Mouse (Mus musculus) left cerebral cortex, postnatal 10 days (tissue): Measurements from ENCODE around the gene Tmem131. TPM values are rescaled to one million over a fixed set of nuclear protein-coding genes. Genes with fewer than 3 reads are reported as not detected.
"Not testable (repeated sequence)": the region's sequence is repeated elsewhere in the genome, so short reads cannot be mapped to it uniquely, and the experiment has no call there.

Experiments
- DNase-seq, 2 experiments: peaks; one replicate each; pipeline ENCODE4 v3.0.0; 2021 to 2022; ENCODE audit warnings: low spot score in 2 of 2, mixed read lengths in 1 of 2; ENCODE audit errors: extremely low spot score in 1 of 2
- intact Hi-C: fragments of 180-260 bp; cut with DNase I; formaldehyde crosslinking; loops from one replicate; pipeline ENCODE4 v1.15.1; 2025
- total RNA-seq, 2 experiments: library from RNA; stranded (reverse); gene quantifications; 2 replicates each; pipeline ENCODE4 v1.2.3; 2021

Tmem131 gene
- total RNA-seq, 2 experiments from 2014 or later = 61.2 to 63.6 TPM

- intact Hi-C loops = loop anchor here (2.0 kb wide), 1 partner anchor 67 kb away; no protein-coding TSS in a partner anchor
- DNase-seq = no peak
These were observed 43.8 kb downstream of the Tmem131 start for GRCm38 (mm10) chr1:36899622-36900021.

- no peak for DNase-seq
- intact Hi-C loops = no loop called here
These were observed 47.0 kb downstream of the Tmem131 start for GRCm38 (mm10) chr1:36896423-36896822.

DNA sequence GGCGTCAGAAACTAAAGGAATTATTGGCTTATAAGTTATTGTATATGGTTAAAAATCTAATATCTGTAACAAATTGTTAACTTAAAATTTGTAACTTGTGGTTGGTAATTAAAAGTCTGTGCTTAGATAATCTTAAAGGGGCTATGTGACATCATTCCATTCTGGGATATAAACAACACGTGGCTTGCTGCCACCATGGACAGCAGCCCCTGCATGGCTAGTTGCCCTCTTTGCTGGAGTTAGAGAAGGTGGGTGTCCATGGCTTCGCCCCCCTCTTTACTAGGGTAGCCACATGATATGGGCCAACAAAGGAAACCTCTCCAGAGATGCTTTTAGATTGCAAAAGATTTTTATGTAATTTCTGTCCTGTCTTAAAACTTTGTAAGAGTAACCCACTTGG, 48.0 kb downstream of the Tmem131 start:
- intact Hi-C loops = no loop called here
- no peak for DNase-seq

DNA sequence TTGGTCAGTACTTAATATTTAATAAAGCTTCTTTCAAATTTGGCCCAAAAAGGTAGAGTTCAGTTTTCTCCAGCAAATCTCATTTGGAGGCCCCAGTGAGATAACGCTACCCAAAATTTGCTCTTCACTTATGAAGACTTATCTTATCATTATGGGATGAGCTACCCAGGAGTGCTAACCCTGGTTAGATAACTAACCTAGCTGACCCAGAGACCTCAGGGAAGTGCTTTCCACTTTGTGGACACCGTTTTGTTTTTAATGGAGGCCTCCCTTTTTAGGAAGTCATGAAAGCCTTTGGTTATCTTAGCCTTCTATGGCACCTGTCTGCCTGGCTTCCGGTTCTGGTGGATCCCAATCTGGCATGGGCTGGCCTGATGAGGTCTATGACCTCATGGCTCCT, 49.3 kb downstream of the Tmem131 start:
- intact Hi-C loops = no loop called here

DNA sequence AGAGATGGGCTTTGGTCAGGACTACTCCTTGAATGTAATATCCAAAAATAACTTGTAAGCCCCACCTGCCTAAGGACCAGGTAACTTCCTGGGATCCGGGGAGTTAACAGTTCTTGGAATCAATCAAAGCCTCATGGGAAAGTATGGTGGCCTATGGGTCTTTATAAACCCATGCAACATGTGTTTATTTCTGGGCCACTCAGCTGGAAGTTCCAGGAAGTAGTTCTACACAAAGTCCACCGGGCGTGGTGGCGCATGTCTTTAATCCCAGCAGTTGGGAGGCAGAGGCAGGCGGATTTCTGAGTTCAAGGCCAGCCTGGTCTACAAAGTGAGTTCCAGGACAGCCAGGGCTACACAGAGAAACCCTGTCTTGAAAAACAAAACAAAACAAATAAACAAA, 49.7 kb downstream of the Tmem131 start:
- intact Hi-C loops, DNase-seq: not testable (repeated sequence)

More for the DNA sequence above, 49.3 kb downstream of the Tmem131 start:
- DNase-seq = no peak

DNA sequence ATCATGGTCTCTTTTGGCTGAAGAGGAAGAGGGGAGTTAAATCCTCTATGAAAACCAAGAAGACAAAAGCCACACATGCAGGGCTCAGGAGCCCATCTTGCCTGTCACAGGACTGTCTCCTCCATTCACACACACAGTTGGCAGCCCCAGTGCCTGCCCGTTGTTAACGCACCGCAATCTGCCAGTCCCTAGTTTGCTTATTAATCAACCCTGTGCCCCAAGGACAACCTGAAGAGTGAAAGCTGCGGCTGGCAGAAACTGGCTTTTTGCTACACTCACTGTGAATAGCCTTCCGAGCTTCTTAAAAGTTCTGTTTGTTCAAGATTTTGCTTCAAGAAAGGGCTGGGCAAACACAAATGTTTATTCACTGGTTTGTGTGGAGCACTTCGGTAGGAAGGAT, 50.3 kb downstream of the Tmem131 start:
- no peak for DNase-seq
- intact Hi-C loops = no loop called here

DNA sequence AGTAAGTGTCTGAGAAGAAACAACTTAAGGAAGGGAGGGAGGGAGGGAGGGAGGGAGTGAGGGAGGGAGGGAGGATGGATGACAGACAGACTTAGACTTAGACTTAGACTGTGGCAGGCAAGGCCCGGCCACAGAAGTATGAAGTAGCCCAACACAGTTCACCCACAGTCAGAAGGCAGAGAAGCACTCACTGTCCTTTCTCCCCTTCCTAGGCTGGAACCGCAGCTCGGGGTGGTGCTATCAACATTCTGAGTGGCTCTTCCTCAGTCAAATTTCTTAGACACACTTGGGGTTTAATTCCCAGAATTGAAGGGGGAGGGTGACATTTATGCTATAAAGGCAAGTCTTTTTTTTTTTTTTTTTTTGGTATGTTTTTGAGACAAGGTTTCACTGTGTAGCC, 51.0 kb downstream of the Tmem131 start:
- no peak for DNase-seq
- intact Hi-C loops = no loop called here

DNA sequence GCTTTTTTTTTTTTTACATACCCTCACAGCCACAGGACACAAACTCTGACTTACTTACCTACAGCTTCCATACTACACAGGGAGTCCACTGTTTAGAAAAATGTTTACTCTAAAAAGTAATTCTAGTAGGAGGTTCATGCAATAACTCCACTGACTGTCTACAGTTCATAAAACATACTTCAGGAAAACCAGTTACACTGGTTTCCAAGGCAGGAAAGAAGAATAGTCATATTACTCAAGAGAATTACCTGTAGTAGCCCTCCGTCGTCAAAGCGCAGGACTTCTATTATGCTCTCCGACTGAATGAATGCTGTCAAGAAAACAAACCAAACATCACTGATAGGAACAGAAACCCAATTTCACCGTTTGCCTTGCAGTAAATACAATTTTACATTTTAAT, 54.5 kb downstream of the Tmem131 start:
- intact Hi-C loops = no loop called here
- DNase-seq = no peak

- DNase-seq = no peak
- intact Hi-C loops = no loop called here
These were observed 56.3 kb downstream of the Tmem131 start for GRCm38 (mm10) chr1:36887172-36887571.

GRCm38 (mm10) chr1:36886489-36886888, 57.0 kb downstream of the Tmem131 start:
- intact Hi-C loops = no loop called here
- DNase-seq = no peak

DNA sequence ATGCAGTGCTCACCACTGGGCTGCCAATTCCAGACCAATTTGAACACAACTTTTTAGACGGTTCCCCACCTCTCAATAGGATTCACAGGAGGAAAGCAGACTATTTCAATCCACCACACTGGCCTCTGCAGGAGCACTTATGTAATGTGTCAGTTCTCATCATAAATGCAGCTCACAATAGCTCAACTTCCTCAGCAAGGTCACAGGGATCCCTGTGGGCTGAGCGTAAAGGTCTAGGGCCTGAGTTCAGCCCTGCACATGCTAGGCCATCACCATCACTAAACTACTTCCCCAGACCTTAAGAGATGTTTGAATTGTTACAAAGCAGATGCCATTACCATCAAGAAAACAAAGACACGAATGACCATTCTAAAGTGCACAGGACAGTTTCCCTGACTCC, 58.9 kb downstream of the Tmem131 start:
- intact Hi-C loops = no loop called here
- no peak for DNase-seq

DNA sequence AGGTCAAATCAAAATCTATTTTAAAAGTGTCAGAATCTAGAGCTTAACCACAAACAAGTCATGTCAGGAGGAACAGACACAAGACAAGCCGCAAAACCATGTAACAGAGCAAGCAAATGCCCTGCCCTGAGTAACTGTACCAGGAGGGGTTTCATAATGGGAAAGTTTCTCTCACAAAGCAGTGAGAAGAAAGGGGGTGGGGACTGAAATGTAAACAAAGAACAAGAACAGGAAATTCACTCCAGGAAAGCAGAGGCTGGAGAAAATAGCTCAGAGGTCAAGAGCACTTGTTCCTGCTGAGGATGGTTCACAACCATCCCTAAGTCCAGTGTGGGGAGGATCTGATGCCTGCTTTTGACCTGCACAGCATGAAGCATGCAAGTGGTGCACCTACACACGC, 59.7 kb downstream of the Tmem131 start:
- no peak for DNase-seq
- intact Hi-C loops = no loop called here

- intact Hi-C loops = no loop called here
- DNase-seq = no peak
These were observed 64.3 kb downstream of the Tmem131 start for GRCm38 (mm10) chr1:36879154-36879553.

GRCm38 (mm10) chr1:36877126-36877525, 66.3 kb downstream of the Tmem131 start:
- intact Hi-C loops = no loop called here
- no peak for DNase-seq

- DNase-seq = no peak
- intact Hi-C loops = no loop called here
These were observed 68.4 kb downstream of the Tmem131 start for GRCm38 (mm10) chr1:36874874-36875561.

DNA sequence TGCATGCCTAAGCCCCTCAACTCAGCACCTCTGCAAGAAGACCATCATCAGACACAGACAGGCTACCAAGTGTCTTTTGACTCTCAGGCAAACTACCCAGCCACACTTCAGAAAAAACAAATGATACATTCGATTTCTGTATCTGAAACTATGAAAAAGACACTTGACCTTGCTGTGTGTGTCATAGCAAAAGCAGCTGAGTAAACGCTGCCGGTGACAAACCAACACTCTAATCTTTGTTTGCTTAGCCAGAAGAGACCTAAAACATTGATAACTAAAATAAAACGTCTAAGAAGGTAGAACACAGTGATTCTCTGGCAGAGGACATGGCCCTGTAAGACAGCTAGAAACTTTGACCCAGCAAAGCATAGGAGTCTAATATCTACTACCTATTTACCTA, 72.2 kb downstream of the Tmem131 start:
- intact Hi-C loops = no loop called here
- no peak for DNase-seq

DNA sequence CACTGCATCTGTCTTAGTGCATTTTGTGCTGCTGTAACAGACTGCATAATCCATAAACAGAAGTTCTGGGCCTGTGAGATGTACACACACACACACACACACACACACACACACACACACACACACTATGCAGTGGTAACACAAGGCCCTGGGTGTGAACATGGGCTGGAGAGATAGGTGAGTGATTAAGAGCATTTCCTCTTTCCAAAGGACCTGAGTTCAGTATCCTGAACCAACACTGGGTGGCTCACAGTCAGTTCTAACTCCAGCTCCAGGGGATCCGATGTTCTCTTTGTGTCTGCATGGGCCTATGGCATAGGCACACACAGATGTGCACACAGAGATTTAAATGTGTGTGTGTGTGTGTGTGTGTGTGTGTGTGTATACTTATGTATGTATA, 72.9 kb downstream of the Tmem131 start:
- no peak for DNase-seq
- intact Hi-C loops = no loop called here

GRCm38 (mm10) chr1:36864757-36865156, 78.7 kb downstream of the Tmem131 start:
- DNase-seq = no peak
- intact Hi-C loops = no loop called here

GRCm38 (mm10) chr1:36861775-36862174, 81.7 kb downstream of the Tmem131 start:
- no peak for DNase-seq
- intact Hi-C loops = no loop called here

DNA sequence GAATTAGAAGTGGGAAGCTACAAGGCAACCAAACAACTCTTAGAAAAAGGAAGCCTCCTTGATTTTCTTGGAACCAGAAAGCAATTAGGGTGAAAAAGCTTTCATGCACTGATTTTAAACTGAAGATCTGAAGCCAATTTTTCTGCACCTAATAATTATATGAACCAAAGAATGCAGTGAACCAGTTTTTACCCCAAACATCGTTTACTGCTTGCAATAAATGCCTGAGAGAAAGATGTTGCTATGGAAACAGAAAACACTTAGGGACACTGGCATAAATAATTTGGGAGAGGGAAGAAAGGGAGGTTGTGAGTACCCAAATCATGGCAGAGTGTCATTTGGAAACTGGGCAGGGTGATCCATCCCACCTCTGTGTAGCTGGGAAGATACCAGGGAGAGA, 82.6 kb downstream of the Tmem131 start:
- DNase-seq = no peak
- intact Hi-C loops = no loop called here

- intact Hi-C loops = no loop called here
- DNase-seq = peak in 1 of 2 experiments; percentile 46
These were observed 83.0 kb downstream of the Tmem131 start for GRCm38 (mm10) chr1:36860431-36860849.
